Mouse (Mus musculus) T-cell, adult 2 months (primary cell): ENCODE results near the gene Atp6v0e2.

Source experiments
- DNase-seq: peaks from one replicate; pipeline ENCODE4 v3.0.0; 2022; ENCODE audit warnings: low spot score

Gene Atp6v0e2

DNA sequence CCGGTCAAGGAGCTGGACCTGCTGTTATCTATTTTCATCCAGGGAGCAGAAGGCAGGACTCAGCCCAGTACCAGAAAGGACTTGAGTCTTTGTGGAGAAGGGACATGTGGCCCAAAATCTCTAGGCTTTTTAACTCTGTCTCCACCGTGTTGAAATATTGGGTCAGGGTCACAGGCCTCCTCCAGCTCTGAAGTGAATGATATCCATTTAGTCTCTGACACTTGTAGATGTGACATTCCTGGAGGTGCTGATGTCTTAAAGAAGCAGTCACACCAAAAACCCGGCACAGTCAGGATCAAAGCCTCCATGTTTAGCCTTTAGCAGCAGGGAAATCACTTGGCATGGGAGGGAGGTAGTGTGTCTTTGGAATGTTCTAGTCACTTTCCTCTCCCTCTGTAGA lies 3.3 kb downstream of the Atp6v0e2 start:
- no peak for DNase-seq

DNA sequence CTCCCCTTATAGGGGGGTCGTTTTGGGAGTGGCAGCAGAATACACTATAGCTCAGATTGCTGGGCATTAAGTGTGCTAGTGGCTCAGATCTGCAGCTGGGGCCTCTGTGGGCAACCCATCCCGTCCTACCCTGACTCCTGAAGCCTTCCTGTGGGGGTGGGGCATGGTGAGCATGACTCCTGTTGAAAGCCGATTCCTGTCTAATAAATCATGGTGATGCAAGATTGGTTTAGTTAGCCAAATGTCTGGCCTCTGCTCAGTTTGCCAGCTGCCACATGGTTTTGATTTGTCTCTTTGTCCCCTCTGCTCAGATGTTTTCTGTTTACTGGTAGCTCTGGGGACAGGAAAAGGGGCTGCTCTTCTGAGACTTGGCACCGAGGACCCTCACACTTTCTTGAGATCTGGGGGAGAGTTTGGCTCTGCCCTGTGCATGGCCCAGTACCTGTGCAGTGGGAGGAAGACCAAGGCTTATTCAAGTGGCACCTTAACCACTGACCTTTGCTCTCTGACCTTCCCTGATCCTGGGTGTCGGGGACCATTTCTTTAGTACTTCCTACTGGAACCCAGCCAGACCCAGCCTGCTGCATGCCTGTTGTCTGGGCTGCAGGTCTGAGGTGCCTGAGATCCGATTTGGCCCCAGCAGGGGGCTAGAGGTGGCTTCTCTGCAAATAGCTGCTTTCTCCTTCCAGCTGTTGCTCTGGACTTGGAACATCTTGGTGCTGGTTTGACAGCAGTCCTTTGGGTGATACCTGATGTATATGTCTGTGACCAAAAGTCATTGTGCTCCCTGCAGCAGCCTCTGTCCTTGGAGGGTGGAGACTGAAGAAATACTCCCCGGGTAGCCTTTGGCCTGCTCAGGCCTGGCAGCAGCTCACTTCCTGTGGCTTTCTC lies 4.4 kb downstream of the Atp6v0e2 start:
- no peak for DNase-seq

GRCm38 (mm10) chr6:48542631-48543030 lies 5.2 kb downstream of the Atp6v0e2 start:
- no peak for DNase-seq

GRCm38 (mm10) chr6:48545251-48545650 lies 7.8 kb downstream of the Atp6v0e2 start:
- no peak for DNase-seq

- peak; percentile 43 for DNase-seq
These were observed 8.9 kb downstream of the Atp6v0e2 start for GRCm38 (mm10) chr6:48546271-48546670.

GRCm38 (mm10) chr6:48546858-48547257 lies 9.4 kb downstream of the Atp6v0e2 start:
- DNase-seq, result no peak

- no peak for DNase-seq
These were observed 10.9 kb downstream of the Atp6v0e2 start for GRCm38 (mm10) chr6:48548314-48548713.

- no peak for DNase-seq
These were observed 15.5 kb downstream of the Atp6v0e2 start for GRCm38 (mm10) chr6:48552918-48553317.

DNA sequence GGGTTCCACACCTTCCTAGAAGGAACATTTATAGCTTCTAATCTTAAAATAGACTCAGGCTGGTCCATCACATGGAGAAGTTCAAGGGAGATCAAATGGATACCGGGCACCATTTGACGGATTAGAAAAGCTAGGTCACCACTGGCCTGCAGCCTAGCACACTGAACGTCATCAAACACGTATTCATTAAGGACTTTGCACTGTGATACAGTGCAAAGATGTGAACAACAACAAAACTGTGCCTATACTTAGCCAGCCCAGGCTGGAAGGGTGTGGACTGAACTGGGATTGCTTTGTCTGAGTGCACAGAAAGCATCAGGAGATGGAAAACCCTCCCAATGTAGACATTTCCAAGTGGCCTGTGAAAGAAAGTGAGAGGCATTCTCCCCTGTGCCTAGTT lies 16.4 kb downstream of the Atp6v0e2 start:
- DNase-seq, result no peak

- DNase-seq, result peak; percentile 99
These were observed 17.1 kb downstream of the Atp6v0e2 start, which contains the start of gene Lrrc61 for GRCm38 (mm10) chr6:48554280-48555103. Lrrc61 (plus strand) TSS chr6:48554796.

DNA sequence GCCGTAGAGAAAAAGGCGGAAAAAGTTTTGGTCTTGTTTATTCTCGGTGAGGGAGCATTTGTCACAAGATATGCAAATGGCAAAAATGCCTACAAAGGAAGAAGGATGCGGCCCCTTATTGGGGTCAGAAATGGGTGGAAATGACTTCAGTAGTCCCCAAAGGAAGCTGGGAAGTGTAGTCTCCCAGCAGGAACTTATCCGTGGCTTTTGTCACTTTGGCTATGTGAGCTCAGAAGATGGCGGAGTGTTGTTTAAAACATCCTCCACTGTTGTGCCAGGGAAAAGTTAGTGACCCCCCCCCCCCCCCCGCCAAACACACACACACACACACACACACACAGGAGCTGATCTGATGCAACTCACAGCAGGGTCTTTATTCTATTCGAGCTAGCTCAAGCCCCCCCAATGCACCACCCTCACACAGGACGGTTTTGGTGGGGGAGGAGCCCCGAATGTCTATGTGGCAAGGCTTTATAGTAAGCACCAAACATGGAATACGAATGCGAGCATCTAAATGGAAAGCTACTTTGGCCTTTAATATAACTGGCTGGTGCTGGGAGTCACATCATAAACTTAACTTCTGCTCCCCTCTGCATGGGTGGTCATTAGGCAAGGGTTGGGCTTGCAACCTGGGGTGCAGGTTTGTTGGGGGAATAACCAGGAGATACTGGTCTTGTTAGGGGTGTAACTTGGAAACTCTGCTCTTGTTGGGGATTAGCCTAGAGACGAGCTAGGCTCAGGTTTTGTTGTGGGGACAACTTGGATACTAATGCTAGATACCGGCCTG lies 17.9 kb downstream of the Atp6v0e2 start:
- DNase-seq, result no peak

DNA sequence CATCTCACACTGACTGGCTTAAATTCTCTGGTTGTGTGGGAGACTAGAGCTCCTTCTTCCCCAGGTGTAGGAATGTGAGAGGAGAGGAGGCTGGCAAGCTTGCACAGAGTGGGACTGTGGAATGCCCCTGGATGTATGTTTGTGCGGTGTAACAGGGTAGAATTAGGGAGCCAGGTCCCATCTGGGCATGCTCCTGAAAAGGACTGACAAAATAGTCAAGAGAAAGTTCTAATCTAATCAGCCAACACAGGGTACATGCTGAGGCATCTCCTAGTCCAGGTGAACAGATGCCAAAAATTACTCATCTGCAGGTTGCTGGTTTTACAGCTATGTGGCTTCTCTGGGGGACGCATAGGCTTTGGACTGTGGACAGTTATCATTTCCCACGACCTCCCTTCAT lies 18.5 kb downstream of the Atp6v0e2 start:
- no peak for DNase-seq

GRCm38 (mm10) chr6:48565693-48566310 lies 28.4 kb downstream of the Atp6v0e2 start:
- no peak for DNase-seq

DNA sequence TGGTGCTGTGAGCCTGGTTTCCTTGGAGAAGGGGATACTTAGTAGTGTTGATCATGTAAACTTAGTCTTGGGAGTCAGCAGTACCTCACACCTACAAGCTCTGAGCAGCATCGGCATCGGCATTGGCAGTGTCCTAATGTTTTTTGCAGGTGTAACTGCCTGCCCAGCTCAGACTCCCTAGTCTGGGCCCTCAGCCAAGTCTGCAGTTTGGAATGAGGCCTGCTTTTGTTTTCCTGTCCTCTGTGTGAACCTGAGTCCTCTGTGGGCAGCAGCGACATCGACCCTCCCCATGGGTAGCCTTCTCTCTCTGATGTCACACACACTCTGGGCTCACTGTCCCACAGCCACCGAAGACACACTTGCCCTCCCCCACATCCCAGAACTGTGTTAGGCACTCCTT lies 28.9 kb downstream of the Atp6v0e2 start:
- DNase-seq, result no peak

DNA sequence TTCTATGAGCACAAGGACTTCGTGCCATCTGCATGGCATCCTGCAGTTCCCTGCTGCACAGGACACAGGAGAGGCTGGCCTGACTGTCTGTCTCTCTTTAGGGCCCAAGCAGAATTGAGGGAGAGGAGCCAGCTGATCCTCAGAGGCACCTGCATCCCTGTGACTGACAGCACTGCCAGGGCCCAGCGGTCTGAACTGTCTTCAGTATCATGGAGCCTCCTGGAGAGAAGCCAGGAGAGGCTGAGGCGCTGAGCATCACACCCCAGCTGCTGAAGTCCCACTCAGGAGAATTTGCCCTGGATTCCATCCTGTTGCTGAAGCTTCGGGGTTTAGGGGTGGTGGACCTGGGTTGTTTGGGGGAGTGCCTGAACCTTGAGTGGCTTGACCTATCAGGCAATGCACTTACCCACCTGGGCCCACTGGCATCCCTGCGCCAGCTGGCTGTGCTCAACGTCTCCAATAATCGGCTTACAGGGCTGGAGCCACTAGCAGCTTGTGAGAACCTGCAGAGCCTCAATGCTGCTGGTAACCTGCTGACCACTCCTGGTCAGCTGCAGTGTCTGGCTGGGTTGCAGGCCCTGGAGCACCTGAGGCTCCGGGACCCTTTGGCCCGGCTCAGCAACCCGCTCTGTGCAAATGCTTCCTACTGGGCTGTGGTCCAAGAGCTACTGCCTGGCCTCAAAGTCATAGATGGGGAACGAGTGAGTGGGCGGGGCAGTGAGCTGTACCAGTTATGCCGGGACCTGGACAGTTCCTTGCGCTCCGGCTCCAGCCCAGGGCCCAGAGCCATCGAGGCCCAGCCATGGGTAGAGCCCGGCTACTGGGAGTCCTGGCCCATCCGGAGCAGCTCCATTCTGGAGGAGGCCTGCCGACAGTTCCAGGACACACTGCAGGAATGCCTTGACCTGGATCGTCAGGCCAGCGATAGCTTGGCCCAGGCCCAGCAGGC lies 30.9 kb downstream of the Atp6v0e2 start:
- no peak for DNase-seq

DNA sequence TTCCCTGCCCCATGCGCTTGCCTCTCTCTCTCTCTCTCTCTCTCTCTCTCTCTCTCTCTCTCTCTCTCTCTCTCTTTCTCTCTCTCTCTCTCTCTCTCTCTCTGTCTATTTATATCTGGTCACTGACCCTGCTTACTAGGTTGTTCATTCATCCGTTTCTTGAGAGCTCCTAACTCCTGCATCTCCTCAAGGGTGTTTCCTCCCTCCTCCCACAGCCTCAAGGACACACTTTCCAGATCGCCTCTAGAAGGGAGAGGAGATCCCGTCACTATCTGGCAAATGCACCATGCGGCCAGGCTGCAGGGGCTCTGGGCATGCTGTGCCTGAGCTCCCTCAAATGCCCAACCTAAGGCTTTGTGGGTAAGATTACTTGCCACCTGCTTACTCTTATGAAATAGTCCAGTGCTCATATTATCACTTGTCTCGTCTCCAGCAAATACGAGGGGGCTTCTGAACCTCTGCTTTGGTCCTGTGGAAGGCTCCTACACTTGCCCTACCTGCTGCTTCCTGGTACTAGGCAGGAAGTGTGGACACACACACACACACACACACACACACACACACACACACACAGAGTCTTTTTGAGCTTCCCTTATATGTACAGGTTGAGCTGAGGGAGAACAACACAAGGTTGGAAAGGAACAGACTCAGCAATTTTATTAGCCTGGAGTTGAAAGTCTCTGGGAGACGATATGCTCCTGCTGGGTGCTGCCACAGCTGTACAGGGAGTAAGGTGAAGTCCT lies 31.8 kb downstream of the Atp6v0e2 start:
- DNase-seq, result peak; percentile 27

DNA sequence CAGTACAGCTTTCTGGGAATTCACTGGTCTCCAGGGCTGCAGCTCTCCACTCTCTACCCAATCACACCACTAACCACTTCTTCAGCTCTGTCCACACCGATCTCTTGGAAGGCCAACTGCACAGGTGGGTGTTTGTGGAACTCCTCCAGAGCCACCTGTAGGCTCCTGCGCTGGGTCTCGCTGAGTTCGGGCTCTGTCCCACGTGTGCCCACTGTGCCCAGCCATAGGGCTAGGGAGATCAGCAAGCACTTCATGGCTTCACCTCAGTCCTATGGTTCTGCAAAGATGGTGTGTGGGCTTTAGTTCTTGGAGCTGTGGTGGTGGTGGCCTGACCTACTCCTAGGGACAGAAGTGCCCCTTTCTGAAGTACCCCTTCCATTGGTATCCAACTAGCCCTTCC lies 34.6 kb downstream of the Atp6v0e2 start:
- no peak for DNase-seq

DNA sequence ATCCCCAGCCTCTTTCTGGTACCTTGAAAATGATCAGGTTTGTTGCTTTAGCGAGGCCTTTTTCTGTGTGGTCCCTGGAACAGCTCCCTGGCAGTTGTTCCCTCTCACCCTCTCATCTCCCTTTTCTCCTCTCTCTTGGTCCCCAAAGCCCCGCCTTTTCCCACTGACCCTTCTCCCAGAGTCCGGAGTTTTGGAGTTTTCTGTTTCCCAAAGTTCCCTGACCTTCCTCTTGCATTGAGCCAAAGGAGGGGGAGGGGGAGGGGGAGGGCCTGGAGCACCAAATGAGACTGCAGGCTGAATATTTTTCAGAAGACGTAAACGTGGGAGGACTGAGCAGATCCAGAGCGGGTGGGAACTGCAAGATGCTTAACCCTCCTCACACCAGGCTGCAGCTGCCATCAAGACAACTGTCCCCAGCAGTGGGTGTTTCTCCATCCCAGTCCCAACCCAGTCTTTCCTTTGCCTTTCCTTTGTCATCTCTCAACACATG lies 35.2 kb downstream of the Atp6v0e2 start, which contains the start of gene Rarres2:
Rarres2 (minus strand) TSS at position 218 of the 490 bp plus-strand sequence.
- no peak for DNase-seq

DNA sequence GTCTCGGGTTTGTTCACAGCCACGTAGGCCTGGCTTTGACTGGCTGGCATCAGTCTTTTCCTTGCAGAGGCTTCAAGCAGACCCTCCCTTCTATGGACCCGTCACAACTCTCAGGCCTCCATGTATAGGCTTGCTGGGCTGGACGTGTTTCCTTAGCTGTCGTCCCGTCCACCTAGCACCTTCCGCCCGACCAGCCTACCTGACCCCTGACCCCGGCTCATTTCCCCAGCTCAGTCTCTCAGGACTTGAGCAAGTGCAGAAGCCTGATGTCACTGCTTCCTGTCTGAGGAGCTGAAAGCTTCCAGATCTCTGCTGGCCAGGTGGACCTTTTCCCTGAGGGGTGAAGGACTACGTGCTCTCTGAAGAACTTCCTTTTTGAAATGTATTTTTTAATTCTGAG lies 35.9 kb downstream of the Atp6v0e2 start:
- DNase-seq, result no peak

GRCm38 (mm10) chr6:48573981-48574380 lies 36.6 kb downstream of the Atp6v0e2 start:
- DNase-seq, result no peak
